Mouse (Mus musculus): ENCODE data around the gene Ndufc2.

Ndufc2 gene

GRCm38 (mm10) chr7:97387561-97388147 is 12.1 kb upstream of the Ndufc2 start:
- no peak for DNase-seq (ENCODE audit: low read depth, low spot score)

- no peak for DNase-seq (ENCODE audit: low read depth, low spot score)
Measured at GRCm38 (mm10) chr7:97388541-97388940, 11.3 kb upstream of the Ndufc2 start.

DNA sequence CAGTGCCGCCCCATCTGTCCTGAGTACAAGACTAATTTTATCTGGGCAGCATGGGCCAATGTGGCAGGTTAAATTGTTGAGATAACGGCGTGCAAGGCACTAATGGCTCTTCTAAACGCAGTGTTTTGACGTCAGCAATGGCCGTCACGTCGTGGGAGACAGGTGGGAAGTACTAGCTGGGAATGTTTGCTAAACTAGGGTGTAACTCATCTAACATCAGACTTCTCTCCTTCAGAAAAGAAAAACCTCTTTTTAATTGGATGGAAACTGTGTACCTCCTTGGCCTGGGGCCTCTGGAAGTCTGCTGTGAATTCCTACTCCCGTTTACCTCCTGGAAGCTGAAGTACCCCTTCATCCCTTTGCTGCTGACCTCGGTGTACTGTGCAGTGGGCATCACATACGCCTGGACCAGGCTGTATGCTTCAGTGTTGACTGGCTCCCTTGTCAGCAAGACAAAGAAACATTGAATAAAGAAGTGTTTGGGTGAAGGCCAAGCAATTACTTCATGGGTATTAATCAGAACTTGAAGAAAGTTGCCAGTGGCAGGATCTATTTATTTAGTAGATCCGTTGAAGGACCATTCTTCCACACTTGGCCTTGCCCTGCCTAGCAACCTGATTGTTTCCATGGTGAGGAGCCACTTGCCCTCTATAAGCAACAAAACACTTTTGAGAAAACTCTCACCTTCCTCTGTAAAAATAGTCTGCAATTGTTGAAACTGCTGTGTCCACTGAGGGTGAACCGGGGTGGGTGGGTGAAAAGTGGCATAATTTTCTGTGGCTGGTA is 8.3 kb upstream of the Ndufc2 start:
- no peak for DNase-seq (ENCODE audit: low read depth, low spot score)

DNA sequence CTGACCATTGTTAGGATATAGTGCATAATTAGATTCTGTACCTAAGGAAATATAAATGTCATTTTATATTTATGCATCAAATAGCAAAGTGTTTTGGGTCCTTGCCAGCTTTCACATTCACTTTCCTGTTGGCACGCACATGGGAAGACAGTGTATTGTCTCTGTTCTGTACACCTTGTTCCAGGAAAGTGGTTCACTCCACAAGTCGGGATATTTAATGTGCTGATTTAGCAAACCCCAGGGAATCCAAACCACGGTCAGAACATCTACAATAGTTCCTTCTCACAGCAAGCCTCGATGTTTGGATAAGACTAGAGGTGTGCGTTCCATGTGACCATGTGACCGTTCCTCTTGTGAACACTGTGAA is 7.7 kb upstream of the Ndufc2 start:
- DNase-seq (ENCODE audit: low read depth, low spot score) = no peak

- no peak for DNase-seq (ENCODE audit: low read depth, low spot score)
Measured at GRCm38 (mm10) chr7:97394375-97394774, 5.4 kb upstream of the Ndufc2 start.

DNA sequence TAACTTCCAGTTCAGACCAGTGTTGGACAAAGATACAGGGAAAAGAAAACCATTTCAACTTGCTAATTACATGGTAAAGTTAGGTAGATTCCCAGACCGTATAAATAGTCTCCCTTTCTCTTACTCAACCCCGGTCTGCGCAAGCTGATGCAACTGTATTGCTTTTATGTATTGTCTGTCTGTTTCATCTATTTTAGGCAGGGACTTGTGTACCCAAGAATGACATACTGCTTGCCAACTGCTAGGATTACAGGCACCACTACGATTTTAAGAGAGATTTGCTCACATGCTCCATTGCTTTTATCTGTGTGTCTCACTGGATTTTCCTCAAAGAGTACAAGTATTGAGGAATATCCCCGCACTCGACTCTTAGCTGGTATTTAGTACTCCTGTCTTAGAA is 860 bp upstream of the Ndufc2 start:
- DNase-seq (ENCODE audit: low read depth, low spot score) = no peak

GRCm38 (mm10) chr7:97407145-97407544 is 7.3 kb downstream of the Ndufc2 start:
- no peak for DNase-seq (ENCODE audit: low read depth, low spot score)

DNA sequence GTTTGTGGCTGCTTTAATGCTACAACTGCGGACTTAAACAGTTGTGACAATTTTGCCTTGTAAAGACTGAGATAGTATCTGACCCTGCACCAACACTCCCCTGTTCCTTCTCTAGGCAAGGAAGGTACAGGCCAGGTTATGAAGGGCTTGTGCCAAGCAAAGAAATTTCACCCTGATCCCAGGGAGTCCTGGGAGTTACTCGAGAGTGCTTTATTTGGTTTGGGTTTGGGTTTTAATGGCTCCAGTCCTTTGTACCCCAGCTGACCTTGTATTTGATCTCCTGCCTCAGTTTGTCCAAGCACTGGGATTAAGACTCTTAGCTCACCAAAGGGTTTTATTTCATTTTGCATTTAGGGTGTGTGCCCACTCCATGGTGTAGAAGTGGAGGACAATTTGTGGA is 11.3 kb downstream of the Ndufc2 start:
- no peak for DNase-seq (ENCODE audit: low read depth, low spot score)

- no peak for DNase-seq (ENCODE audit: low read depth, low spot score)
Measured at GRCm38 (mm10) chr7:97411575-97411974, 11.8 kb downstream of the Ndufc2 start.

- no peak for DNase-seq (ENCODE audit: low read depth, low spot score)
Measured at GRCm38 (mm10) chr7:97413981-97414380, 14.2 kb downstream of the Ndufc2 start.

- DNase-seq (ENCODE audit: low read depth, low spot score) = no peak
Measured at GRCm38 (mm10) chr7:97414426-97414825, 14.6 kb downstream of the Ndufc2 start.

DNA sequence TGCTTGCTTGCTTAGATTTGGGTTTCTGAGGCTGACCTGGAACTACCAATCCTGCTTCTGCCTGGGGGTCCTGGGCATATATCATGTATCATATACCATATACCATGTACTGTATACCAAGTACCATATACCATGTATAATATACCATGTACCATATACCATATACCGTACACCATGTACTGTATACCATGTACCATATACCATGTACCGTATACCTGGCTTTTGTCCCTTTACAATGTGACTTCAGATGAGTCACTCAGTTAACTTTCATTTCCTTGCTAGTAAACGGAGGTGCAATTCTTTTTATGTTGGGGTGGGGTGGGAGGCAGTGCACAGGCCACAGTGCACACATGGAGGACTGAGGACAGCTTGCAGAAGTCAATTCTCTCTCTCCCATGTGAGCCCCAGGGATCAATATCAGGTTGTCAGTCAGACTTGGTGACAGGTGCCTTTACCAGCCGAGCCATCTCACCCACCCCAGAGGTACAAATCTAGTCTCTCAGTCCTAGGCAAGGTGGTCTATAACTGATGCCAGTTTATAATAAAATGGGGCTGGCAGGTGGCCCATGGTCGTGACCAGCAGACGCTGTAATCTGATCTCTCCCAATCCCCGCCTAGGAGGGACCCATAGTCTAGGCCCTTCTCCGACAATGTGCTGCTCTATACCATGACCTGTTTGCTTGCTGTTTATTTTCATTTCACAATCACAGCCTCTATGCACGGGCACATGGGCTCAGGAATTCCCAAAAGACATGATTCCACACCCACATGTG is 15.3 kb downstream of the Ndufc2 start:
- no peak for DNase-seq (ENCODE audit: low read depth, low spot score)

DNA sequence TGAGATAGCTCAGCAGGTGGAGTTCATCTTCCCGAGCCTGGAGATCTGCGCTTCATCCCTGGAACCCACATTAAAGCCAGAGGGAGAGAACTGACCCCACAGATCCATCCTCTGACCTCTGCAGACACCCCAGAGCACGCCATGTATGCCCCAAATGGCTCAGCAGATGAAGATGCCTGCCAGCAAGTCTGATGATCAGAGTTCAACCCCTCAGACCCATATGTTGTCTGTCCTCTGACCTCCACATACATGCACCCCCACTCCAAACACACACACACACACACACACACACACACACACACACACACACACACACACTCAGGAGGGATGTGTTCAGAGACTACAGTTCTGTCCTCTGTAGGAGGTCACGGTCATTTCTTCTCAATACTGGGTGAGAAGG is 16.7 kb downstream of the Ndufc2 start:
- DNase-seq (ENCODE audit: low read depth, low spot score) = no peak

GRCm38 (mm10) chr7:97416906-97417777 is 17.3 kb downstream of the Ndufc2 start, which contains the start of gene Thrsp:
Gene Thrsp, minus strand, starts transcription at chr7:97417730.
- DNase-seq (ENCODE audit: low read depth, low spot score) = no peak

DNA sequence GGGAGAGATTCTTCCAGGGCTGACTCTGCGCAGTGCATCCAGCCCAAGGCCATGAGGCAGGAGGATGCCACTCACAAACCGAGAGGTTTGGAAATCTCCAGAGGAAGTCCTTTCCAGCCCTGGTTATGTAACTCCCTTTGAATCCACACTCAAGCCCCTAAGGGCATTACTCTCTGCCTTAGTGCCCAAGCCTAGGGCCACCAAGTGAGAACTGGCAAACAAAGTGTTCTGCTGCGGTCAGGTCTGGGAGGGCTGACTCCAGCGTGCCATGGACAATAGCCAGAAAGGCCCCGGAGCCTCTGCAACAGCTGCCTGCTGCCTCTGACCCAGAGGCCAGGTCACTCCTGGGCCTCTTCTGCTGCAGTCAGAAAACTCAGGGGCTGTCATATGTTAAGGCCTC is 18.9 kb downstream of the Ndufc2 start:
- DNase-seq (ENCODE audit: low read depth, low spot score) = no peak

DNA sequence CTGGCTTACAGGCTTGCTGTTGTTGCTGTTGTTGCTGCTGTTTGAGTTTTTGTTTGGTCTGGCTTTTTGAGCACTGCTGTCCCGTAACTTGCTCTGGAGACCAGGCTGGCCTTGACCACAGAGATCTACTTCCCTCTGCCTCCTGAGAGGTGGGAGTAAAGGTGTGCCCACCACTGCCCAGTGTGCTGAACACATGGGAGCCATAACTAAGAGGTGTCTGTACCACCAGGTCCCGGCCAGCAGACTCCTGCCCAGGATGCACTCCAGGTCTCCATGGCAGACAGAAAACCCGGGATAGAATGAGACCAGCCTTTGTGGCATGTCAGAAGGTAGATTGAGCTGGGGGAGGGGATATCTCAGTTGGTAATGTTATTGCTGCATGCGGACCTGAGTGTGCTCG is 19.4 kb downstream of the Ndufc2 start:
- DNase-seq (ENCODE audit: low read depth, low spot score) = no peak

DNA sequence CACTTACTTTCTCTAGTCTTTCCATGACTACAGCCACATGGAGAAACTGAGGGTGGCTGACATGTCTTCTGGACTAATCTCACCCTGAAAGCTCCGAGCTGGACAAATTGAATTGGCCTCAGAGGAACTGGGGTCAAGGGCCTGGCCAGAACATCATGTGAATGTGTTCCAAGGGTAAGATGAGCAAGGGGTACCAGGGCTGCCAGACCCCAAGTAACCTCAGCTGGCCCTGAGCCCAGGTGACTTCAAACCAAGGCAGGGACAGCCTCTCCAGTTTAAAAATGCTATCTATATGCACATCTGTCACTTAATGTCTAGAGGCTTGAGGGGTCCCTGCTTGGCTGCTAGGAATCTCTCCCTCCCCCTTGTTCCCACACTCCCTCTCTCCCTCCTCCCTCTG is 20.6 kb downstream of the Ndufc2 start:
- no peak for DNase-seq (ENCODE audit: low read depth, low spot score)

GRCm38 (mm10) chr7:97420958-97421651 is 21.3 kb downstream of the Ndufc2 start:
- DNase-seq (ENCODE audit: low read depth, low spot score) = no peak

- no peak for DNase-seq (ENCODE audit: low read depth, low spot score)
Measured at GRCm38 (mm10) chr7:97423754-97424153, 24.0 kb downstream of the Ndufc2 start.

DNA sequence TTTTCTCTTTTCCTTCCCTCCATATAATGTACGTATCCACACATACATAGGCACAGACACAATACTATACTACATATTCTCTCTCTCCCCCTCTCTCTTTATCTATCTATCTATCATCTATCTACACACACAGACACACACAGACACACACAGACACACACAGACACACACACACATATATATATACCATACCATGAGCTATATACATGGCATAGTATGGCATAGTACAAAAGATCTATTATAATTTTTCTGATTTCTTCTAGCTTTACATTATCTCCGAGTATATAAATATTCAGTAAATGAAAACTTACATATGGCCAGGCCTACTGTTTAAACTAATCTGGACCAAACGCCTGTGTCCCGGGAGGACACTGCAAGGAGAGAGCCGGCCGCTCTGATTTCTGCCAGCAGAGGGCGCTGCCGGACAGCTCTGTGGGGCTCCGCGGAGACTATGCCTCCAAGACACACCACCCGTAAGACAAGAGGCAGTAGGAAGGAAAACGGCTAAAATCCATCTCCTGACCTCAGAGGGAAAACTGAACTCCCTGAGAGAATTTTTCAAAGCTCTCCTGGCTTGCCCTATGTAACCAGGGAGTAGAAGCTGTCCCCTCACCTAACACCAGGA is 24.9 kb downstream of the Ndufc2 start:
- DNase-seq (ENCODE audit: low read depth, low spot score) = peak; percentile 76

DNA sequence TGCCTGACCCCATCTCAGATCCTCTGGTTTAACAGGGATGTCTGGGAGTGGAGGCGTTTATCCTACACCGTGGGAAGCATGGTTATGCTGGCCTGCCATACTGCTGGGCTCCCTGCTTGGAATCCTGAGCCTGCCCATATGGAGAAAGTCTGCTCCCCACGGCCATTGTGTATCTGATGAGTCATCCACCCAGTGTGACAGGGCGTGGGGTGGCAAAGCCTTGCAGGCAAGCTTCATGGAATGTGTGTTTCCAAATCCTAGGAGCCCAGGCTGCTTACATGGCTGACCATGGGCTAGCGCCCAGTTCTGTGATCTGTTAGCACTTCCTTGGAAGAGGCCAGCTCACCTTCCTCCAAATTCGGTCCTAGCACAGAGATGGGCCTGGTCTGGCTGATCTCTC is 26.8 kb downstream of the Ndufc2 start:
- no peak for DNase-seq (ENCODE audit: low read depth, low spot score)

Measured in retina, postnatal 7 days (tissue).